Mouse (Mus musculus) gastrocnemius, postnatal 25 days (tissue): ENCODE measurements around the gene Clstn1. TPM values are rescaled to one million over a fixed set of nuclear protein-coding genes. Genes with fewer than 3 reads are reported as not detected.

Experiments used
- DNase-seq: peaks from one replicate; pipeline ENCODE4 v3.0.0; 2022
- microRNA-seq, 2 experiments: library from miRNA; unstranded; fragments of <30 nt; microRNA quantifications; one replicate each; pipeline ENCODE4 v1.2.0; 2021; ENCODE audit warnings: borderline replicate concordance in 2 of 2
- total RNA-seq, 2 experiments: library from RNA; stranded (reverse); gene quantifications; 1 replicate in 1 of 2; 2 replicates in 1 of 2; pipeline ENCODE4 v1.2.3; 2021

The Clstn1 gene
- total RNA-seq, 2 experiments from 2014 or later = 29.0 to 29.1 TPM

DNA sequence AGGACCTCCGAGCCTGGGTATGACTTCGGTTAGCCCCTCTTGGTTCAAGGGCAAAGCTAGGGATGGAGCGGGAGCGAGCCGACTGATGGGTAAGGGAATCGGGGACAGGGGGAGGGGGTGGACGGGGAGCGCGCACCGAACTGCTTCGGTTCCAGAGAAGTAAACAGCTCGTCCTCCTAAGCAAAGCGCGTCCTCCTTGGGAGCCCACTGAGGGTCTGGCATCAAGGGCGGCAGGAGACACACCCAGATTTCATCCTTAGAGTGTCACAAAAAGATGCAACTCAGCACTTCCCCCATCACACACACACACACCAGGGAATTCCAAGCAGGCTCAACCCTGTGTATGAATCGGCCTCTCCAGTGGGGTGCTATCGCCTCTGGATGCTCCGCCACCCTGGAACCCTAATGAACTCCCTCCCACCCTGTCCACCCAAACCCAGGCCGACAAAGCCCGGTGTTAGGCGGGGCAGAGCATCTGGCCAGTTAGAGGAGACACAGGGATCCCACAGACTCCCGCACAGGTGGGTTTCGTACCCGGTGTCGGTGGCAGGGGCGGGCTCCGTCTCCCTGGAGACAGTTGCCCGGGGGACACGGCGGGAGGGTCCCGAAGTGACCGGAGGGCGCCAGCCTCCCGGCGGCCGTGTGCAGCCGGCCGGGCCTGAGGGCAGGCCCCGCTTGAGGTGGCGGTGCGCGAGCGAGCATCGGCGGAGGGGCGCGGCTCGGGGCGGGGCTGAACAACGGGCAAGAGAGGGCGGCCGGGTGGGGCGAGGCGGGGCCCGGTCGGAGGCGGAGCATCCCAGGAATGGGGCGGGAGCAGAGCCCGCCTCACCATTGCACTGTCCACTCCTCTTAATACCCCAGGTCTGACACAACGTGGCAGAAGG is 89.4 kb downstream of the Clstn1 start:
- peak; percentile 79 for DNase-seq

- DNase-seq = no peak
Observed at GRCm38 (mm10) chr4:149678006-149678405, 91.7 kb downstream of the Clstn1 start.

GRCm38 (mm10) chr4:149679056-149679770 is 92.9 kb downstream of the Clstn1 start:
- DNase-seq = no peak

- no peak for DNase-seq
Observed at GRCm38 (mm10) chr4:149683875-149684274, 97.6 kb downstream of the Clstn1 start.

GRCm38 (mm10) chr4:149684841-149685623 is 98.8 kb downstream of the Clstn1 start:
- no peak for DNase-seq

GRCm38 (mm10) chr4:149688861-149689260 is 102.6 kb downstream of the Clstn1 start:
- no peak for DNase-seq

- no peak for DNase-seq
Observed at GRCm38 (mm10) chr4:149689822-149690700, 103.8 kb downstream of the Clstn1 start.

DNA sequence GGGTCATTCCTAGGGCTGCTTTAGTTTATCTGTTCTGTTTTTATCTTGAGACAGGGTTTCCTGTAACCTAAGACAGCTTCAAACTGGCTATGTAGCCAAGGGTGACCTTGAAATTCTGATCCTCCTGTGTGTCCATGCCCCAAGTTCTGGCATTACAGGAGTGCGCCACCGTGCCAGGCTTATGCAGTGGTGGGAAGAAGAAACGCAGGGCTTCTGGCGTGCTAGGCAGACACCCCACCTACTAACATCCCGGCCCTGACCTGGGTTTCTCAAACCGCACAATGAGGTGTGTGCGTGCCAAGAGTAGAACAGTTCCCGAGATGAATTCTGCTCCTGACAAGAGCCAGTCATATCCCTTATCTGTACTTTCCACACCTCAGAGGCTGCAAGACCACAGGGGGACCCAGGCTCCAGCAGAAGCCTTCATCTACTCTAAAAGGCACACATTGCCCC is 104.6 kb downstream of the Clstn1 start:
- no peak for DNase-seq

- DNase-seq = no peak
Observed at GRCm38 (mm10) chr4:149691368-149691767, 105.1 kb downstream of the Clstn1 start.

GRCm38 (mm10) chr4:149696189-149696971 is 110.1 kb downstream of the Clstn1 start:
- DNase-seq = no peak

GRCm38 (mm10) chr4:149697506-149698196 is 111.4 kb downstream of the Clstn1 start:
- no peak for DNase-seq

DNA sequence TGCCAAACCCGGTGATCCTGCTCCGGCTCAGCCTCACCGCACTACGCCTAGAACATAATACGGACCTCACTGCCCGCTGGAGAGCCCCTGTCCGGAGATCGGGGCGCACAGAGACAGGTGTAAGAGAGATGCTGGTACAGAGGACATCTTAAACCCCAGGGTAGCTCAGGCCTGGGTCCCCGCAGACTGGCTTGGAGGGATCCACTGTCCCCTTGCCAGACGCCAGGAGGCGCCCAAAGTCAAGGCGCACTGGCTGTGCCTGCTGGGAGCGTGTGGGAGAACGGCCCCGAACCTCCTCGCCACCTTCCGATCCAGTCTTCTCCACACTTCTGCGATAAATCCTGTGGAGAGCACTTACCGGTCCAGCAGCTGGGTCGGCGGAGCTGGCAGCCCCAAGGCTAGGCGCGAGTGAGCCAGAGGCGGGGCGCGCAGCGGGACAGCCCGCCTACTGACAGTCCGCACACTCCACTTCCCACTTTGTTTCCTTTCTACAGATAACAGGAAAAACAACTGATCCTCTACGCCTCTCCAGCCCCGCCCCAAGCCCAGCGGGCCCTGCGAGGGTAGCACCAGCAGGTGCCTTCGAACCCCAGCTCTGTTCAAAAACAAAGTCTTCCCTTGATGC is 112.0 kb downstream of the Clstn1 start:
- DNase-seq = peak; percentile 69

Small RNAs within 50 kb of the gene (microRNA-seq; reads per million reads assigned to microRNA genes)
- 0 reads per million in 2 experiments for gene Mir5616
- gene Mir7023 = 0 reads per million in 2 experiments

Other genes starting within 250 kb of the Clstn1 start
- 10 to 100 TPM; 32.2 to 36.3 TPM for gene Ube4b, start 159.7 kb upstream of the Clstn1 start, total RNA-seq
- 10 to 100 TPM; 17.5 to 23.0 TPM for gene Rbp7, start 131.5 kb upstream of the Clstn1 start, total RNA-seq
- not detected for gene Tmem274, start 109.1 kb upstream of the Clstn1 start, total RNA-seq
- 10 to 100 TPM; 22.8 to 23.4 TPM for gene Nmnat1, start 101.3 kb upstream of the Clstn1 start, total RNA-seq
- 10 to 100 TPM; 12.5 to 13.0 TPM for gene Lzic, start 101.2 kb upstream of the Clstn1 start, total RNA-seq
- gene Ctnnbip1, start 68.2 kb upstream of the Clstn1 start, total RNA-seq = 10 to 100 TPM; 24.7 to 29.6 TPM
- 1 to 10 TPM; 8.1 to 9.8 TPM for gene Pik3cd, start 116.1 kb downstream of the Clstn1 start, total RNA-seq
- 10 to 100 TPM; 36.2 to 38.1 TPM for gene Tmem201, start 151.6 kb downstream of the Clstn1 start, total RNA-seq
- 10 to 100 TPM; 10.4 TPM for gene Slc25a33, start 187.8 kb downstream of the Clstn1 start, total RNA-seq